Mouse (Mus musculus): ENCODE data around the gene Dpf3. TPM values are rescaled to one million over a fixed set of nuclear protein-coding genes. Genes with fewer than 3 reads are reported as not detected.

Dpf3 gene
- polyA plus RNA-seq, 1 experiment: 26.0 TPM

GRCm38 (mm10) chr12:83483653-83484052 is 3.9 kb downstream of the Dpf3 start:
- no peak overlapping the region for H3K4me3 ChIP-seq (ENCODE audit: control insufficient read depth, low read depth, low read length)
- peaks cover 8% of the 10 kb centered on the region for H3K27me3 ChIP-seq (ENCODE audit: control insufficient read depth, insufficient read depth, low read length)
- H3K27ac ChIP-seq (ENCODE audit: control insufficient read depth, insufficient read depth, low read depth, low read length): no peak overlapping the region
- H3K36me3 ChIP-seq (ENCODE audit: control insufficient read depth, insufficient read depth, low read length): no peaks in the 10 kb centered on the region
- no peak for TF ChIP-seq POLR2A (IDR thresholded peaks at IDR 0.05; ENCODE audit: control insufficient read depth, low read depth, low read length)
- no peak for TF ChIP-seq CTCF (IDR thresholded peaks at IDR 0.05; ENCODE audit: control insufficient read depth, insufficient read depth, insufficient replicate concordance, low read depth, low read length)
- H3K4me1 ChIP-seq (ENCODE audit: control insufficient read depth, insufficient read depth, low read length): peaks cover 19% of the 10 kb centered on the region

GRCm38 (mm10) chr12:83481439-83481838 is 6.1 kb downstream of the Dpf3 start:
- no peaks in the 10 kb centered on the region for H3K36me3 ChIP-seq (ENCODE audit: control insufficient read depth, insufficient read depth, low read length)
- H3K27ac ChIP-seq (ENCODE audit: control insufficient read depth, insufficient read depth, low read depth, low read length): no peak overlapping the region
- peaks cover 5% of the 10 kb centered on the region for H3K27me3 ChIP-seq (ENCODE audit: control insufficient read depth, insufficient read depth, low read length)
- H3K4me3 ChIP-seq (ENCODE audit: control insufficient read depth, low read depth, low read length): no peak overlapping the region
- peaks cover 10% of the 10 kb centered on the region for H3K4me1 ChIP-seq (ENCODE audit: control insufficient read depth, insufficient read depth, low read length)
- TF ChIP-seq POLR2A (IDR thresholded peaks at IDR 0.05; ENCODE audit: control insufficient read depth, low read depth, low read length) (no peak), CTCF (IDR thresholded peaks at IDR 0.05; ENCODE audit: control insufficient read depth, insufficient read depth, insufficient replicate concordance, low read depth, low read length) (no peak)

GRCm38 (mm10) chr12:83479818-83480401 is 7.6 kb downstream of the Dpf3 start:
- Histone ChIP-seq H3K27ac (ENCODE audit: control insufficient read depth, insufficient read depth, low read depth, low read length) (no peak overlapping the region), H3K27me3 (ENCODE audit: control insufficient read depth, insufficient read depth, low read length) (peaks cover 2% of the 10 kb centered on the region), H3K4me3 (ENCODE audit: control insufficient read depth, low read depth, low read length) (no peak overlapping the region), H3K4me1 (ENCODE audit: control insufficient read depth, insufficient read depth, low read length) (no peaks in the 10 kb centered on the region), H3K36me3 (ENCODE audit: control insufficient read depth, insufficient read depth, low read length) (no peaks in the 10 kb centered on the region)
- no peak for TF ChIP-seq CTCF (IDR thresholded peaks at IDR 0.05; ENCODE audit: control insufficient read depth, insufficient read depth, insufficient replicate concordance, low read depth, low read length)
- TF ChIP-seq POLR2A (IDR thresholded peaks at IDR 0.05; ENCODE audit: control insufficient read depth, low read depth, low read length): no peak

DNA sequence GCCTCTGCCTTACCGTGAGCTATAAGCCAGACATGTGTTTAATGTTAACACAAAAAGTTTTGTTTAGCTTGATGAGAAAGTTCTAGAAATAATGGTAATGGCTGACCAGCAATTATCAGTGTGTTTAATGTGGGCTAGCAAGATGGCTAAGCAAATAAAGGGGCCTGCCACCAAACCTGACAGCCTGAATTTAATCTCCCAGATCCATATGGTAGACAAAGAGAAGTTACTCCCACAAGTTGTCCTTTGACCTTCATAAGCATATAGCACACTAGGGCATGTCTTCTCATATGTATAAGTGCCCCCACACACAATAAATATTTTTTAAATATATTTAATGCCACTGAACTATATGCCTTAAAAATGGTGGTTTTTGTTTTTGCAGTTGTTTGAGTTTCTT is 8.4 kb downstream of the Dpf3 start:
- TF ChIP-seq POLR2A (IDR thresholded peaks at IDR 0.05; ENCODE audit: control insufficient read depth, low read depth, low read length) (no peak), CTCF (IDR thresholded peaks at IDR 0.05; ENCODE audit: control insufficient read depth, insufficient read depth, insufficient replicate concordance, low read depth, low read length) (no peak)
- no peak overlapping the region for H3K4me3 ChIP-seq (ENCODE audit: control insufficient read depth, low read depth, low read length)
- H3K27me3 ChIP-seq (ENCODE audit: control insufficient read depth, insufficient read depth, low read length): no peaks in the 10 kb centered on the region
- no peaks in the 10 kb centered on the region for H3K4me1 ChIP-seq (ENCODE audit: control insufficient read depth, insufficient read depth, low read length)
- H3K27ac ChIP-seq (ENCODE audit: control insufficient read depth, insufficient read depth, low read depth, low read length): no peak overlapping the region
- H3K36me3 ChIP-seq (ENCODE audit: control insufficient read depth, insufficient read depth, low read length): no peaks in the 10 kb centered on the region

DNA sequence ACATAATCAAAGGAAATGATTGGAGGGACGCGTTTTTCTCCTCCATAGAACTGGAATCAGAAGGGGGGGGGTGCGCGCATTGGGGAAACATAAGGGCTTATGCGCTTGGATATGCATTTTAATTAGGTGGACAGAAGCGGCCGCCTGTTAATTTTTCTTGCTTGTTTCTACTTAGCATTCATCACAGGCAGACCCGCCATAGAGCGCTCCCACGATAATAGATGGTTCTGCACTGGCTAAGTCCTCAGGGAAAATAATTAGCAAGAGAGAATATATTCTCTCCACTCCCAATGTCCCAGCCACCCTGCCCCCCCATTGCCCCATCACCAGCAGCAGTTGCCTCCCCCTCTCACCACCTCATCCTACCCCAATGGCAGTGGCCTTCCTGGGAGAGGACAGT is 11.2 kb downstream of the Dpf3 start:
- H3K27ac ChIP-seq (ENCODE audit: control insufficient read depth, insufficient read depth, low read depth, low read length): no peak overlapping the region
- H3K36me3 ChIP-seq (ENCODE audit: control insufficient read depth, insufficient read depth, low read length): no peaks in the 10 kb centered on the region
- H3K4me3 ChIP-seq (ENCODE audit: control insufficient read depth, low read depth, low read length): no peak overlapping the region
- H3K27me3 ChIP-seq (ENCODE audit: control insufficient read depth, insufficient read depth, low read length): no peaks in the 10 kb centered on the region
- TF ChIP-seq CTCF (IDR thresholded peaks at IDR 0.05; ENCODE audit: control insufficient read depth, insufficient read depth, insufficient replicate concordance, low read depth, low read length) (no peak), POLR2A (IDR thresholded peaks at IDR 0.05; ENCODE audit: control insufficient read depth, low read depth, low read length) (no peak)
- no peaks in the 10 kb centered on the region for H3K4me1 ChIP-seq (ENCODE audit: control insufficient read depth, insufficient read depth, low read length)

GRCm38 (mm10) chr12:83475419-83475818 is 12.1 kb downstream of the Dpf3 start:
- TF ChIP-seq POLR2A (IDR thresholded peaks at IDR 0.05; ENCODE audit: control insufficient read depth, low read depth, low read length): no peak
- TF ChIP-seq CTCF (IDR thresholded peaks at IDR 0.05; ENCODE audit: control insufficient read depth, insufficient read depth, insufficient replicate concordance, low read depth, low read length): no peak
- H3K27ac ChIP-seq (ENCODE audit: control insufficient read depth, insufficient read depth, low read depth, low read length): no peak overlapping the region
- H3K27me3 ChIP-seq (ENCODE audit: control insufficient read depth, insufficient read depth, low read length): no peaks in the 10 kb centered on the region
- no peaks in the 10 kb centered on the region for H3K4me1 ChIP-seq (ENCODE audit: control insufficient read depth, insufficient read depth, low read length)
- no peak overlapping the region for H3K4me3 ChIP-seq (ENCODE audit: control insufficient read depth, low read depth, low read length)
- H3K36me3 ChIP-seq (ENCODE audit: control insufficient read depth, insufficient read depth, low read length): no peaks in the 10 kb centered on the region

DNA sequence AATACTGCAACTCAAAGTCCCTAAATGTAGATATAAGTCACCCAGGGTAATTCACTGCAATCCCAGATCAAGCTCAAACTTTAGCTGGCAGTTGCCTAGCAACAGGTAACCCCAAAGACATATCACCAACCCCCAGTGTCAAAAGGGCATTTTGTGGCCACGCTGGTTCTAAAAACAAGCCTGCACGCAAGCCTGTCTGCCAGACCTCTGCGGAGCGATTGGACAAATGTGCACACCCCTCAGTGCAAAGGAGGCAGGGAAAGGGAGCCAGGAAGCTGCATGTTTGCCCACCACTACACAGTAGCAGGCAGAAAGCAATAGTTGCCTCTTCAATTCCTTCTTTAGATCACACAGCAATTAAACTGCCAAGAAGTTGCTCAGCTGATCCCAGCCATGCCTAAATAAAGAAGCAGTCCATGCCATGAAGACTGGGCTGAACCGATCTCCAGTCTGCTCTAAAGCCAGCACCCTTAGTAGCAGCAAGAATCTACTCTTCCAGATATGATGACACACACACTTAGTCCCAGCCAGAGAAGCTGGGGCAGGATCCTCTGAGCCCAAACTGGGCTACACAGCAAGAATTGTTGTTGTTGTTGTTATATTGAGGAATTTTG is 13.4 kb downstream of the Dpf3 start:
- Histone ChIP-seq H3K36me3 (ENCODE audit: control insufficient read depth, insufficient read depth, low read length) (no peaks in the 10 kb centered on the region), H3K27ac (ENCODE audit: control insufficient read depth, insufficient read depth, low read depth, low read length) (no peak overlapping the region), H3K4me3 (ENCODE audit: control insufficient read depth, low read depth, low read length) (no peak overlapping the region), H3K27me3 (ENCODE audit: control insufficient read depth, insufficient read depth, low read length) (no peaks in the 10 kb centered on the region), H3K4me1 (ENCODE audit: control insufficient read depth, insufficient read depth, low read length) (no peaks in the 10 kb centered on the region)
- TF ChIP-seq CTCF (IDR thresholded peaks at IDR 0.05; ENCODE audit: control insufficient read depth, insufficient read depth, insufficient replicate concordance, low read depth, low read length): no peak
- TF ChIP-seq POLR2A (IDR thresholded peaks at IDR 0.05; ENCODE audit: control insufficient read depth, low read depth, low read length): no peak

All from testis, adult 2 months (tissue).